Mouse (Mus musculus): Measurements from ENCODE around the gene 1700016D06Rik.
"Not testable (repeated sequence)": the region's sequence is repeated elsewhere in the genome, so short reads cannot be mapped to it uniquely, and the experiment has no call there.

1700016D06Rik gene

DNA sequence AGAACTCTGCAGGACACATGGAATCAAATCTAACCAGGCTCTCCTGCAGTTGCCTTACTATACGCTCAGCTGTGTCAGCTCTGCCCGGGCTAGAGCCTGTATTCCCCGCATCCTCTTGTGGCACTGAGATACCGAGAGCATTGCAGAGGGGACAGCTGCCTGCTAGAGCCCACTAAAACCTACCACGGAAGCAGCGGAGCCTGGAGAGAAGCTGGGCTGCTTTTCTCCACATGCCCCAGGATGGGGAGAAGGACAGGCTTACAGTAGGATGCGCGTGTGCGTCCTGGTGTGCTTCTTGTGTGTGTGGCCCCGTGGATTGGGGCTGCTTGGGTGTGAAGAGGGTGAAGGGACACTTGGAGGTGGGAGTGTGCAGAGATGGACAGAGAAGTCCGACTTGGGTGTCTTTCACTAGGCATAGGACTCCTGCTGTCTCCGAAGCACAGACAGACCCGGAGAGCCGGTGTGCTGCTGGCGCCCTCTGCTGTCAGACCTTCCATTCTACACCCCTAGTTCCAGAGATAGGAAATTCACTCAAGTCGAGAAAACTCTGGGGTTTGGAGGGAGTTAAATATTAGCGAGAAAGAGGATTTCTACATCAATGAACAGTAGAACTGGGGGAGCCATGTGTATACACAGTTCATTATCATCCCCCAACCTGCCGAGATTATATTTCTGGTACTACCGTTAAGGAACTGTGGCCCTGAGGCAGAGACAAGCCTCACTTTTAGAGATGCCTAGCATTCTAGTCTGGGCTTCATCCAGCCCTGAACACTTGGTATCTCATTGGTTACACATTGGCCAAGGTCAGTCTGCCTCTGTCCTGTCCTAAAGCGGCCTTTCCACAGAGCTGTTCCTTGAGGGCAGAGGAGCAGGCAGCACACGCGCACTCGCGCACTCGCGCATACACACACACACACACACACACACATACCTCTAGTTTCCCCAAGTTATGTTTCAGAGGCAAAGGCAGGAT lies 517 bp downstream of the 1700016D06Rik start:
- DNase-seq, result peak; percentile 70 to 71

DNA sequence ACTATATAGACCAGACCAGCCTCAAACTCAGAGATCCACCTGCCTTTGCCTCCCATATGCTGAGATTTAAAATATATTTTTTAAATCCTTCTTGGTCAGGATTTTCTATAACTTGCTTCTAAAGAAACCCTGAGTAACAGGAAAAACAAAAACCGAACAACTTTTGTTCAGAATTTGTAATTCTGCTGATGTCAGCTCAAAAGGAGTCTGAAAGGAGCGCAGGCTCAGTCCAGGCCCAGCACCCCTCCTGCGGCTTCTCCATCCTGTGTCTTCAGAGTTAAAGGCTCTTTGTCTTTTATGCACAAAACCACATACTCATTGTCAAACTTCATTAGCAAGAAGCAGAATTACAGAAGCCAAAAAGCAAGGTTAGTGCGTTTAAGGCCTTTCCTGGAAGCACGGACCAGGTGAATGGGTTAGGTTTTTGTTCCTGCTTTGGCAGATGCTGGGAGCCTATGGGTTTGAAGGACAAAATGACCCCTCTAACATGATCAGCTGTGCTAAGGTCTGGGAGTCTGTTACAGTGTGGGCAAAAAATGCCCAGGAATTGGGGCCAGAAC lies 1.3 kb downstream of the 1700016D06Rik start:
- DNase-seq, result no peak

DNA sequence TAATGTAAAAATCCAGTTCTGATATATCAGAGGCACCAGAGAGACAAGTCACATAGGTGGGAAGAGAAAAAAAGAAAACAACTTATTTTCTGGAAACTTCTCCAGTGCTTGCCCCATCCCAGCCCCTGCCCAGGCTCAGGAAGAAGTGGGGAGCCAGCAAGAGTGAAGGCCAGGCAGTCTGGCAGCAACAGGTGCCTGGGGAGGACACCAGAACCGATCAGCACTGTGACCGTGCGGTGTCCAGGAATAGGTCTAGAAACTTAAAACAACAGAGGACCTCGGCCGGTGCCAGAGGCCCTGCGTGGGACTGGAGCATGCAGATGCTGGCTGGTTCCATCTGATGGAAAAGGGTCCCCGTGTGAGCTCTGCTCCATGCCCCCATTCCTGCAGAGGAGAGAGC lies 3.4 kb downstream of the 1700016D06Rik start:
- no peak for DNase-seq

DNA sequence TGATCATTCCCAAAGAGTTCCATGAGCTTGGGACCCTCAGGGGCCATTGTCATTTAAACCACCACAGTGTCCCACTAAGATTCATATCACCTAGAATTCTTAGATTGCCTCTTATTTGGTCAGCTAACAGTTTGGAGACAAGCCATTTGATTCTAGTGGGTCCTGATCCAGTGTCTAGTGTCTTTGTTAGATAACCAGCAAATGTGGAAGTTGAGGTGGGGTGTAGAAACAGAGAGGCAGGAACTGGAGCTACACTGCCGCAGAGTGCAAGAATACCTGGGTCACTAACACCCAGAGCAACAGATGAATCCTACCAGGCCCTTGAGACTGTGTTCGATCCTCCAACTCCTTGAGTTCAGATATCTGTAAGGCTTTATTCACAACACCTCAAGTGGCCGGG lies 4.7 kb downstream of the 1700016D06Rik start:
- no peak for DNase-seq

DNA sequence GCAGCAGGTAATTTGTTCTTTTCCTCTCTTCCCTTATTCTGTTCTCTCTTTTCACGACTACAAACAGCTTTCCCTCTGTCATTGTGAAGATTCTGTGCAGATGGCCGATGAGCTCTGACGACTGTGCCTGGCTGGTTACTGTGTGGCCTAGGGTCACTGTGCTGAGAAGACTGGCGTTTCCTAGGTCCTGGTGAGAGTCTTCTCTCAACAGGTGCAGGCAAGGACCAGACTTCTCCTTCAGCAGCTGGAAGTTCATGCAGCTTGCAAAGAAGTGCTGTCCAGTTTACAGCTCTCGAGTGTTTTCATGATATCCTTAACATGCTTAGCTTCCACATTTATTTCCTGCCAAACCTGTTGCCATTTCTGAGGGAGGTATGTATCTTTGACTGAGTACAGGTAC lies 6.9 kb downstream of the 1700016D06Rik start:
- DNase-seq, result no peak

DNA sequence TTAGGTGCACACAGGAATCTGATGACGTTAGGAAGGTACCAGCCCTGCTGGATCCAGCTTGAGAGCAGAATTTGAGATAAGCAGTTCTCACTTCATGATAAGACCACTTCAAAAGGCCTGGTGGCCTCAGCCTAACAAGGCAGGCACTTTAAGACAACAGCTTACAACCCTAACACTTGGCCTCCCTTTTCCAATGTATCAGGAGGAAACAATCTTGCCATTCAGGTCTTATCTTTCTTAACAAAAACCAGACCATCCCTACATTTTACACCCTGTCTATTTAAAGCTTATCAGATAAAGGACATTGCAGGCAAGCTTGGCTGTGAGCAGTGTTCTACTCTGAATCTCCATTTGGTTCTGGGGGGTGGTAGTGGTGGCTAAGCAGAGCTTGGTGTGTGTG lies 8.4 kb downstream of the 1700016D06Rik start:
- no peak for DNase-seq

DNA sequence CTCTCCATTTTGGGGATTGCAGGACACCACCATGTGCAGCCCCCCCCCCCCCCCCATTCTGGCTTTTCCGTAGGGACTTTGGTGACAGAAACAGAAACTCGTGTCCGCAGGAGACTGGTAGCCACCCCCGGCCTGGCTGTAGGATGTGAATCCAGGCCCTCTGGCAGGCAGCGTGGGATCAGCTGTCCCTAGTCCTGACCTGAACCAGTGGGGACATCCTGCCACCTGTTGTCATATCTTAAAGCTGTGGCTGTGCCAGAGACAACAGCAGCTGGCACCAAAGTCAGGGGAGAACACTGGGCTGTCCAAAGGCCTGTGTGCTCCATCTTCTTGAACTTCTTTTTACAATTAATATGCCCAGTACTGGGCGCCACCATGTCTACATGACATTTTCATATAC lies 9.1 kb downstream of the 1700016D06Rik start:
- DNase-seq, result no peak

DNA sequence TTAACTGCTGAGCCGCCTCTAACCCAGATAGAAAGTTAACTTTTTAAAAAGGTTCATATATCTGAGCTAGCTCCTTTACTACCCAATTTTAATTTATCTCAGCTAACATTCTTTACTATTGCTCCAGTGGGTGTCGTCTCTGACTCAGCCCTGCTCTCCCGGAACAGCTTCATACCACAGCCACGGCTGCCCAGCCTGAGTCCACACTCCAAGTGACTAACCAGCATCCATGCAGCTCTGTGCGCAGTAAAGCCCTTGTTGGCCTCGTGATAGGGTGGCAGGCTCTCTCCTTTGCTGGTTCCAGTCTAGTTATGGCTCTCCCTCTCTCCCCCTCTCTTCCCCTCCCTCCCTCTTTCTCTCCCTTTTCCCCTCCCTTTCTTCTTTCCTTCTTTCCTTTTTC lies 9.6 kb downstream of the 1700016D06Rik start:
- no peak for DNase-seq

DNA sequence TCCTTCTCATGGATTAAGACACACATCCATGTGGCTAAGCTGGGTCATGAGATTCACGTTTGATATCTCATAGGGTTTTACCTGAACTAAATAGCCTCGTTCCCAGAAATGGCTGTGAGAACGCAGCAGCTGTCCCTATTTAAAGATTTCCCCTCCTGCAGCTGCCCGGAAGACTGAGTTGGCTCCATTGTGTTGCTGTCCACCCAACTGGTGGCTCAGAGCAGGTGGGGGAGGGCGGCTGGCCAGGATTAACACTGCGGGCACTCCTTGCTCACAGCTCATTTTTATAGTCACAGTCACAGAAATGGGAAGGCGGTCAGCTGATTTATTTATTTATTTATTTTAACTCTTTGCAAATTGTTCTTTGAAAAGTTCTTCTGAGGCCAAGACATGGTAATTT lies 10.9 kb downstream of the 1700016D06Rik start:
- DNase-seq, result no peak

DNA sequence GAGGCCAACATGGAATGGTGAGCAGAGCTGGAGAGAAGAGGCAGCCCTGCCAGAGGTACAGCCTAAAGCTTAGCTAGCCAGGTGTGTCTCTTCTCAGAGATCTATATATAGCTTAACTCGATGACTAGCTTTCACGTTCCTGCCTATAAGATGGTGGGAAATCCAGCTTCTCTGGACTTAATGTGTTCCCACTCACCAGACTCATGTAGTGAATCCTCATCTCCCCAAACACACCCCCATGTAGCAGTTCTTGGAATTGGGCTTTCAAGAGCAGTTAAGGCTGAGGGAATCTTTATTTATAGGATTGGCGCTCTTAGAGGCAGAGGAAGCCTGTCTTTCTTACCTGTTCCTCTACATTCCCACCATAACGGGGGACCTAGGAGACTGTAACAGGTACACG lies 13.6 kb downstream of the 1700016D06Rik start:
- no peak for DNase-seq

DNA sequence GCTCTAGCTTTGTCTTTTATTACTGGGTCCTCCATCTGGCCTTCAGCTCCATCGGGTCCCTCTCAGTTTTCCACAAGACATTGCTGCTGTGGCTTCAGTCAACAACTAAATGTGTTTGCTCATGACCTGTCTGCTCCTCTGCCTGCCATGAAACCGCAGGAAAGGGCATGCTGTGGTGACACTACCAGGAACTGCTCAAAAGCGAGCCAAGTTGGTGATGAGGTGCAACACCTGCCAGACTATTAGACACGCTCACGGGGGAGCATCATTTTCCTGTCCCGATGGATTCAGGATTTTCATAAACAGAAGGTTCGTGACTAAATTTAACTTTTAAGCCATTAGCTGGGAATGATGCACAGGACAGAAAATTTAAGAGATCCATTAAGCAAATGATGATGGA lies 16.3 kb downstream of the 1700016D06Rik start:
- no peak for DNase-seq

DNA sequence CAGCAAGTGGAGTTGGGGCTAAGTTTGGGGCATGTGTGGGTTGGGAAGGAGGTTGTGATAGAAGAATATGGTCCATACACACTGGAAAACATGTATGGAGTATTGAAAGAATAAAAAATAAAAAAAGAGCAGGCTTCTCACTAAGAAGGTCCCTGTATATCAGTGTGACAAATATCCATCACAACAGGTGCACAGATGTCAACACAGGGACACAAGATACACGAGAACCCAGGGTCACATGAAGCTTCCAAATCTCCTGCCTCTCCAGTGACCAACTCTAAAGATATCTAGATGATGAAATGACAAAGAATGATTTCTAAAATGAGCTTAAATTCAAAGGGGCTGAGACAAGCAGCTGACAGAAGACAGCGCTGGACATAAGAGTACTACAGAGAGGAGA lies 32.6 kb downstream of the 1700016D06Rik start:
- DNase-seq, result no peak

DNA sequence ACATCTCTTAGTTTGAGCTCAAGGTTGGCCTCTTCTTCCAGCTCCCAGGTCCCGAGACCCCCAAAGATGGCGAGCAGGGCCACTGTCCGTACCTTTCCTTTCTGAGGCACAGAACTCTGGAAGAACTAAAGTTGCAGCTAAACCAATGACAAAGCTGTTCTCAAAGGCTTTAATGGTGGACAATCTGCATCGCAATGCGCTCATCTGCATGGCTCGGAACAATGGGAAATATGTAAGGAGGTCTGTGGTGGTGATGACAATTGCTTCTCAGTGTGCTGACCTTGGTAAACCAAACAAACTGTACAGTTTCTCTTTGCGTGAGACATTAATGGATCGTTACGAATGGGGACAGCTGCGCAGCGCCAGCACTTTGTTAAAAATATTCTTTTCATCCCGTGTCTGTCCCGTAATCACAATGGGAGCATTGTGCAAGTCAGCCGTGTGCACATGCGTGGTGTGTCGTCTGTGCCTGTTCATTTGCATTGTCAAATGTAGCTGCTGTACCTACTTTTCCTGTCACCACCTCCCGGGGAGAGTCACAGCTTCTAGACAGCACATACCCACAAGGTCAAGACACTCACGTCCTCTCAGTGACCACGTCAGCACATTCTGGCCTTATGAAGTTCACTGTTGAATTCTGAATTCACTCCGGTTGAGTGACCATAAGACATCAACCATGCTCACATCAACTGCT lies 34.7 kb downstream of the 1700016D06Rik start:
- DNase-seq, result not testable (repeated sequence)

DNA sequence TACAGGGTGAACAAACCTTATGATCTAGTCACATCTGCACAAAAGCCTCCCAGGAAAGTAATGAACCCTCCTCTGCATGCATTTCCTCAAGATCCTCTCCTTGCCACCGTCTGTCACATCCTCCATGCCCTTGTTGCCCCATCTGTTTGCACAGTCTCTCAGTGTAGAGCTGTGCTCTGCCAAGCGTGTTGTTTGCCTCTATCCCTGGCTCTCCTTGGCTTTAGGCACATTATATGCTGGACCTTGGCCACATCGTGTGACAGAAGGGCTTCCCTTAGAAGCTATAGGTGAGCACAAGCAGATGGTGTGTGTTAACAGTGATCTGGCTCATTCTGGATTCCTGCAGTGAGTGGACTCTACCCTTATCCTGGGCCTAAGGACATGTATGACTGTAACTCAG lies 38.9 kb downstream of the 1700016D06Rik start:
- no peak for DNase-seq

DNA sequence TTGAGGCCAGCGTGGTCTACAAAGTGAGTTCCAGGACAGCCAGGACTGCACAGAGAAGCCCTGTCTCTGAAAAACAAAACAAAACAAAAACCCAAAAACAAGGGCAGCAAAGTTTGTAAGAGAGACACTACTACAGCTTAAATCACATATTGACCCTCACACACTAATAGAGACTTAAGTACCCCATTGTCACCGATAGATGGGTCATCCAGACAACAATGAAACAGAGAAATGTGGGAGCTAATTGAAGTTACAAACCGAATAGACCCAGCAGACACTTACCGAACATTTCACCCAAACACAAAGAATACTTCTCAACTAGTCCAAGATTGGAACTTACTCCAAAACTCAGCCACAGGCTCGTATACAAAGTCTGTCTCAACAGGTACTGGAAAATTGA lies 50.8 kb downstream of the 1700016D06Rik start:
- no peak for DNase-seq

DNA sequence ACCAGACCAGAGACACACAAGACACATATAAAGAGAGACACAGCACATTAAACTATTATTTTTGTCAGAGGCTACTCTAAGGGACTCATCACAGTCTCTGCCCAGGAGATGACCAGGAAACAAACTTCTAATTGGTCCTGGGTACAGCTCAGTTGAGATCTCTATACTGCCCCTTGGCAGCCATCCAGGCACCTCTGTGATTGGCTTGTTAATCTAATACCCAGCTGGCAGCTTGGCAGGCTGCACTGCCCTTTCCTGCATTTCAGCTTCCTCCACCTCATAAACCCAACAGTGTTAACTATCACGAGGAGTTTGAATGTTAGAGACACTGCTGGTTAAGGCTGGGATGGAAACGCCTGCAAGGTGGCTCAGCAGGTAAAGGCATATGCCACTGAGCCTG lies 57.7 kb downstream of the 1700016D06Rik start:
- no peak for DNase-seq

DNA sequence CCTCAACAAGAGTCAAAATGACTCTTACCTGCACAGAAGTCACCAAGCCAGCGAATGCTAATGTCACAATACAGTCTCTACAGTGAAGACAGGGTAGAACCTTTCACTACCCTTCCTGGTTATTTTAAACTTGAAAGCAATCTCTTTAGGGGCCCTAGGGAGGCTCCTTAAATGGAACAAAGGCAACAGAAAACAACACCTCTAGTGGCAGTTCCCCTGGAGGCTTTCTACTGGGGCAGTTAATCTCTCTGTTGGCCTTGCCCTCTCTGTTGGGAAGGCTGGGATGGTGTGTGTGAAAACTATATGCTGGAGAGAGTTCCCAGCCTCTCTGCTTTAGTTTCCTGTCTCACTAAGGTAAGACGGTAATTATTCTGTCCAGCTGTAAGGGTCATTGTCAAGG lies 60.3 kb downstream of the 1700016D06Rik start:
- DNase-seq, result no peak

DNA sequence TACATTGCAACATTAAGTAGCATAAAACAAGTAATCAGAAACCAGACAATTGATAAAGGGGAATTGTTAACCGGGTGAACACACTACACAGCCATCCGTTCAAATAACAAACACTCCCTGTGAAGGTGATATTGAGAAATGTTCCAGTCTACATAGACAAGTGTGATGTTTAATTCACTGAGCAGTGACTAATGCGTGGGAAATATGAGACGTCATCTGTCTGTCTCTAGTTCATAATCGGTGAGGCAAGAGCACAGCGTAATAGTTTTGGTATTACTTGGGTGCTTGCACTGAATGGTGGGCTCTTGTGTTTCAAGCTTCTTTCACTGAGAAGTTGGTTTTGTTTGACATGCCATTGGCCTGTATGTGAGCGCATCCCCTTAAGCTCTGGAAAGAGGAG lies 63.3 kb downstream of the 1700016D06Rik start:
- DNase-seq, result no peak

DNA sequence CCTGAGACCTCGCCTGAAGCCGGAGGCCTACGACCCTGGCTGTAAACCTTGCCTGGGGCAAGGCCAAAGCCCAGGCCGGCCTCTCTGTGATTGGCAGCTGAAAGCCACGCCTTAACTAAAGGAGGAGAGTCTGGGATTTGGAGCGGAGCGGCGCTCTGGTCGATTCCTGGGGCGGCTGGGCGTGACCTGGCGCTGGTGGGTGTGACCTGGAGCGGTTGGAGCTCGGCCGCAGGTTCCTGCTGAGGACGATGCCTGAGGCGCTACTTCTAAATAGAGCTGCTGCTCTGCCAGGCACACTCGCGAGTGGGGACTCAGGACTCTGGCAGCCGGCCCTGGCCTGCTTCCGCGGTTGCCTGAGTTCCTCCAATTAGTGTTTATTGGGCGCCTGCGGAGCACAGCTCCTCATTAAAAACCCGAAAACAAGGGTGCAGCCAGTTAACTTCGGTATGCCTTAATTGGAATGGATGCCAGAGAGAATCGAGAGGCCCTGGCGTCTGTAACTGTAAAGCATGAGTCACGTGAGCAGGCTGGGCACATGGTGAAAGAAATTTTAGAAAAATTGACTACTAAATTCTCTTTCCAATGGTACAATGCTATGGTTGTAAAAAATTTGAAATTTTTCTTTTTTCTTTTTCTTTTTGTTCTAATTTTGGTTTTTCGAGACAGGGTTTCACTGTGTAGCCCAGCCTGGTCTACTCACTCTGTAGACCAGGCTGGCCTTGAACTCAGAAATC lies 64.4 kb downstream of the 1700016D06Rik start:
- DNase-seq, result peak; percentile 55 to 57

DNA sequence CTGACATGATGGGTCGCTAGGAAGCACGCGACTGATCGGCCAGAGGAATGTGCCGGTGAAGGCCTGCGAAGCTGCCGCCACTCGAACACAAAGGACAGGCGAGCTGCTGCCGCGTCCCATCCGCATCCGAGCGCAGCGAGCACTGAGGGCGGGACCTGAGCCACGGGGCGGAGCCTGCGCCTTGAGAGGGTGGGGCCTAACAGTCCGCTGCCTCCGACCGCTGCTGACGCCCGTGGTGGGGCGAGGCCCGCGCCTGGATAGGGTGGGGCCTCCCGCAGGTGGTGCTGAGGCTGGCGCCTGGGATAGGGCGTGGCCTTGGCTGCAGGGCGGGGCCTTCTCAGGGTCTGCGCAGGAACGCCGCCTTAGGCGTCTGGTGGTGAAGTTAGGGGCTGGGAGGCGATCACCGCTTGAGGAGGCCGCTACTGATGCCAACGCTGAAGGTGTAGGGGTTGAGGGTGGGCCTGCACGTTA lies 65.2 kb downstream of the 1700016D06Rik start, which contains the start of gene Ankrd10:
Gene Ankrd10, minus strand, starts transcription at position 147 of the 471 bp plus-strand sequence.
- DNase-seq, result peak; percentile 98 to 99

DNA sequence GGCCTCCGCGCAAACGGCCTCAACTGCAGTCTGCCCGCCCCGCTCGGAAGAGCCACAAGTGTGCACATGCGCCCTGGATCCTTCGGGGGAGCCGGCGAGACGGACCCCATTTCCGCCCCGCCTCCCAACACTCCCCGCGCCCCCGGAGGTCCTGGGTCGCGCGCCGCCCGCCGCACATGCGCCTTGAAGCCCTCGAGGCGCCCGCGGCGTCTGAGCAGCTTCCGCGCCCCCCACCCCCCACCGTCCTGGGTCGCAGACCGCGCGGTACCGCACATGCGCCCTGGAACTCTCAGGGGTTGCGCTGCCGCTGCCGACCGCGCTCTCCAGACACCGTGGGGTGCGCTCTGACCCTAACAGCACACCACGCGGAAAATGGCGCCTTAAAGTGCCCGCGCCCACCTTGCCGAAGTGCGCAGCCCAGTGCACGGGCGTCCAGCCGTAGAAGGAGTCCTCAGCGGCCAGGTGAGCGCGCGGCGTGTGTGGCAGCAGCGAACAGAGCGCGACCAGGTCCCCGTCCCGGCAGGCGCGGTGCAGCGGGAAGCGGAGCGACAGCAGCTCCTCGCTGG lies 65.8 kb downstream of the 1700016D06Rik start:
- DNase-seq, result peak; percentile 87

DNA sequence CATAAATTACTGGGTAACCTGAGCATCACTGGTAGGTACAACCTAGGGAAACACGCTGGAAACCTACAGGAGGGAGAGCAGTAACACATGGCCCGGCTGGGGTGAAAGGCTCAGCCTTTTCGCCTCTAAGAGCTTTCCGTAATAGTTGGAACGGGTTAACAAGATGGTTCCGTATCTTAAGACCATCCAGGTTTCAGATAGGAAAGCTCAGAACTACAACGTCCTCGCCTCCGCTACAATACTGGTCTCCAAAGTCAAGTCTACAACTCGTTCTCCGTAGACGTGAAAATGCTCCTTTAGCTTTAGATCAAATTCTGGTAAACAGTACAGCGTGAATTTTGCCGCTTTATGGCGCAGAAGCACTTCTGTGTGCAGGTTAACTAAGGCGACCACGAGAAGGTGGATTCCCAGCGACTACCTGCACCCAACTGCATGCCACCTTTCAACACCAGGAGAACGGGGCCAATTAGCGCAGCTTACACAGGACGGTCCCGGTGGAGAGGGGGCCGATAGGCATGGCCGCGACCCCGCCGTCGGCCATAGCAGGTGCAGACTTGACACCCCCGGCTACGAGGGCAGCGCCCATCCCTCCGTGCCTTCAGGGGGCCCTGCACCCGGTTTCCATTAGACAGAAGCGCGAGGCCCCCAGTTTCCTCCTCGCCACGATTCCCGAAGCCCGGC lies 66.4 kb downstream of the 1700016D06Rik start:
- no peak for DNase-seq
